Mouse (Mus musculus): ENCODE data around the gene Rccd1. TPM values are rescaled to one million over a fixed set of nuclear protein-coding genes. Genes with fewer than 3 reads are reported as not detected.

Gene Rccd1
- polyA plus RNA-seq, 1 experiment from 2014 or later: 3.2 TPM

DNA sequence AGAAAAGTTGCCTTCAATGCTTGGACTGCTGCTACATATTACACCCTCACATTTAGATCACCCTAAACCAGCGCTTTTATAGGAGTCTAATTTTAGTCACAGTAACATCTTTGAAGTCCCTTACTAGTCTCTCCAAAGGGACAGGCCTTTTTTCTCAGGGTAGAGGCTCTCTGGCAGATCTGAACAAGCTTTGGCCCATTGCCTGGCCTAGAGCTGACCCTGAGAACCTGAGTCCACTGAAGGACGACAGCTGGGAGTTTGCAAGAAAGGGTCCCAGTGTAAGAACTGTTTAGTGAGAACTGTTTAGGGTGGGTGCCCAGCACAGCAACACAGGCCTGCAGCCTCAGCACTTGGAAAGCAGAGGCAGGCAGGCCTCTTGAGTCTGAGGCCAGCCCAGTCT is 41.5 kb upstream of the Rccd1 start:
- H3K4me3 ChIP-seq (ENCODE audit: low read depth, low read length): no peak overlapping the region
- H3K4me1 ChIP-seq (replicated peaks; ENCODE audit: control insufficient read depth, insufficient read depth, low read length): no peaks in the 10 kb centered on the region
- no peak overlapping the region for H3K9ac ChIP-seq (ENCODE audit: low read depth, low read length)
- peaks cover 48% of the 10 kb centered on the region; the same call in 1 of the 2 replicates for H3K36me3 ChIP-seq (ENCODE audit: control insufficient read depth, insufficient read depth)
- WGBS: 76% methylated on average over 2 of the region's 2 CpGs
- H3K27me3 ChIP-seq (replicated peaks; ENCODE audit: control insufficient read depth, insufficient read depth, low read length): no peaks in the 10 kb centered on the region
- no peaks in the 10 kb centered on the region for H3K9me3 ChIP-seq (ENCODE audit: control insufficient read depth)
- TF ChIP-seq CTCF (IDR thresholded peaks at IDR 0.05; ENCODE audit: low read depth): no peak
- ATAC-seq: no peak
- H3K4me2 ChIP-seq (replicated peaks; ENCODE audit: low read depth): no peak overlapping the region
- no peak overlapping the region; the same call in 1 of the 2 replicates for H3K27ac ChIP-seq (ENCODE audit: low read depth, low read length)

DNA sequence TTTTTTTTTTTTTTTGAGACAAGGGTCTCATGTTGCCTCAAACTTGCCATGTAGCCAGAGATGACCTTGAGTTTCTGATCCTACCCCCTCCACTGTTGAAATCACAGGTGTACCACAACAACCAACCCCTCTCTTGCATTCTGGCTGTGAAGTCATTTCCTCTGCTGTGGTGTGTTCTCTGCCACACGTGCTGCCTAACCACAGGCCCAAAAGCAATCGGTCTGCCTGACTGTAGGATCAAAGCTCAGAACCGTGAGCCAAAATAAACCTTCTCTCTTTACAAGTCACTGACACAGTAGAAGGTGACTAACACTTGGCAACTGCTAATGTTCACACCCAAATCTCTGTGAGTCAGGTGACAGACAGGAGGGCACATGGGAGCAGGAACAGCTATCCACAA is 36.2 kb upstream of the Rccd1 start:
- Histone ChIP-seq H3K4me3 (ENCODE audit: low read depth, low read length) (no peak overlapping the region), H3K4me2 (replicated peaks; ENCODE audit: low read depth) (no peak overlapping the region), H3K9me3 (ENCODE audit: control insufficient read depth) (no peaks in the 10 kb centered on the region), H3K27ac (ENCODE audit: low read depth, low read length) (no peak overlapping the region), H3K36me3 (ENCODE audit: control insufficient read depth, insufficient read depth) (peaks cover 40% of the 10 kb centered on the region; the same call in 1 of the 2 replicates), H3K9ac (ENCODE audit: low read depth, low read length) (no peak overlapping the region), H3K27me3 (replicated peaks; ENCODE audit: control insufficient read depth, insufficient read depth, low read length) (no peaks in the 10 kb centered on the region), H3K4me1 (replicated peaks; ENCODE audit: control insufficient read depth, insufficient read depth, low read length) (no peaks in the 10 kb centered on the region)
- WGBS: 69% methylated on average over 3 of the region's 3 CpGs
- ATAC-seq: no peak
- no peak for TF ChIP-seq CTCF (IDR thresholded peaks at IDR 0.05; ENCODE audit: low read depth)

DNA sequence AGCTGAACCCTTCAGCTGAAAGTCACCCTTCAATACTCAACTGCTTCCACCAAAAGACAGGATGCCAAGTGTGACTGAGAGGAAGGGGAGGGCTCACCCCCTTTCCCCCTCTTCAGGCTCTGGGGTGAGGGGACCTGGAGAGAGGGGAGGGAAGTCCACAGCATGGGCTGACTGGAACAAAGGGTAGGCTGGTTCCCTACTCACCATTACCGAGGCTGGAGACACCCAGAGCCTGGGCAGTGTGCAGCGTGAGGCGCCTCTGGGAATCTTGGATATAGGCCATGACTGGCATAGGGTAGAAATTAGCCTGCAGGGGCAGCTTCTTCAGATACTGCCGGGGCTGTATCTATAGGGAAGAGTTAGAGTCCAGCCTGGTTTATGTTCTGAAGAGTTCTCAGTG is 33.8 kb upstream of the Rccd1 start:
- ATAC-seq: no peak
- Histone ChIP-seq H3K4me3 (ENCODE audit: low read depth, low read length) (no peak overlapping the region), H3K9me3 (ENCODE audit: control insufficient read depth) (no peaks in the 10 kb centered on the region), H3K4me2 (replicated peaks; ENCODE audit: low read depth) (no peak overlapping the region), H3K27me3 (replicated peaks; ENCODE audit: control insufficient read depth, insufficient read depth, low read length) (no peaks in the 10 kb centered on the region), H3K27ac (ENCODE audit: low read depth, low read length) (no peak overlapping the region), H3K4me1 (replicated peaks; ENCODE audit: control insufficient read depth, insufficient read depth, low read length) (no peaks in the 10 kb centered on the region), H3K36me3 (ENCODE audit: control insufficient read depth, insufficient read depth) (peaks cover 44% of the 10 kb centered on the region), H3K9ac (ENCODE audit: low read depth, low read length) (no peak overlapping the region)
- 79% methylated on average over 4 of the region's 4 CpGs for WGBS
- no peak for TF ChIP-seq CTCF (IDR thresholded peaks at IDR 0.05; ENCODE audit: low read depth)

DNA sequence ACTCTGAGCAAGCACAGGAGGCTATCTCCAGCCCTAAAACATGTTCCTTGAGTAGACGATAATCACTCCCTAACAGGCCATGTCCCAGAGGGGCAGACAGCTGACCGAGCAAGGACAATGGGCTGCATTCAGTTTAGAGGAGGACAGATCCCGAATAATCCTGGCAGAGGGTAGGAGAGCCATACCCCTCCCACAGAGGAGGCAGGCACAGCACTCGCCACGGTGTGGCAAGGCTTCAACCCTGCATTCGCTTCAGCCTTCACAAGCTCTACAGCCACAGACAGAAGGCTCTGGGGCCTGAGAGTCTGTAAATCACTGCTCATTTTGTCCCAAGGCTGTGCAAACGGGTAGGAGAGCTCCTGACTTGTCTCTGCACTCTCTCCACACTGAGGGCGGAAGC is 32.9 kb upstream of the Rccd1 start:
- Histone ChIP-seq H3K4me1 (replicated peaks; ENCODE audit: control insufficient read depth, insufficient read depth, low read length) (no peaks in the 10 kb centered on the region), H3K27ac (ENCODE audit: low read depth, low read length) (no peak overlapping the region), H3K36me3 (ENCODE audit: control insufficient read depth, insufficient read depth) (peaks cover 43% of the 10 kb centered on the region), H3K9me3 (ENCODE audit: control insufficient read depth) (no peaks in the 10 kb centered on the region), H3K4me3 (ENCODE audit: low read depth, low read length) (no peak overlapping the region), H3K27me3 (replicated peaks; ENCODE audit: control insufficient read depth, insufficient read depth, low read length) (no peaks in the 10 kb centered on the region), H3K9ac (ENCODE audit: low read depth, low read length) (no peak overlapping the region), H3K4me2 (replicated peaks; ENCODE audit: low read depth) (no peak overlapping the region)
- no peak for ATAC-seq
- no peak for TF ChIP-seq CTCF (IDR thresholded peaks at IDR 0.05; ENCODE audit: low read depth)
- 82% methylated on average over 8 of the region's 8 CpGs for WGBS

DNA sequence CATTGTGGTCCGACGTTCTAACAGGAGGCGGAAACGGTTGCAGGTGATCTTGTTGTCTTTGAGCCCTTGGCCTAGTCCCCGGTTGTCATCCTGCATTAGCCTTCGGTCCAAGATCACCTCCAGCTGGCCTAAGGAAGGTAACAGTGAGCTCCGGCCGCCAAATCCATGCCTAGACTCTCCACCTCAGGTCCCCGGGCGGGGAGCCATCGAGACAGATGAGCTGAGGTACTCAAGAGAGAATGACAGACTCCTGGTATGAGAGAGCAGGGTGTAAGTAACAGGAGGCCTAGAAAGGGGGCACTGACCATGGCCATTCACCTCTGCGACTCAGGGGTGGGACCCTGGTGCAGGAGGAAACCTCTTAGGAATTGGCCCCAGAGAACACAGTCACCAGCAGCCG is 32.1 kb upstream of the Rccd1 start:
- no peak for ATAC-seq
- Histone ChIP-seq H3K4me2 (replicated peaks; ENCODE audit: low read depth) (no peak overlapping the region), H3K27me3 (replicated peaks; ENCODE audit: control insufficient read depth, insufficient read depth, low read length) (no peaks in the 10 kb centered on the region), H3K27ac (ENCODE audit: low read depth, low read length) (no peak overlapping the region), H3K36me3 (ENCODE audit: control insufficient read depth, insufficient read depth) (peaks cover 42% of the 10 kb centered on the region), H3K9me3 (ENCODE audit: control insufficient read depth) (no peaks in the 10 kb centered on the region), H3K4me1 (replicated peaks; ENCODE audit: control insufficient read depth, insufficient read depth, low read length) (no peaks in the 10 kb centered on the region), H3K4me3 (ENCODE audit: low read depth, low read length) (no peak overlapping the region), H3K9ac (ENCODE audit: low read depth, low read length) (no peak overlapping the region)
- WGBS: 93% methylated on average over 13 of the region's 13 CpGs
- TF ChIP-seq CTCF (IDR thresholded peaks at IDR 0.05; ENCODE audit: low read depth): no peak

- Histone ChIP-seq H3K36me3 (ENCODE audit: control insufficient read depth, insufficient read depth) (peaks cover 39% of the 10 kb centered on the region), H3K4me3 (ENCODE audit: low read depth, low read length) (no peak overlapping the region), H3K9me3 (ENCODE audit: control insufficient read depth) (no peaks in the 10 kb centered on the region), H3K4me1 (replicated peaks; ENCODE audit: control insufficient read depth, insufficient read depth, low read length) (no peaks in the 10 kb centered on the region), H3K9ac (ENCODE audit: low read depth, low read length) (no peak overlapping the region), H3K27ac (ENCODE audit: low read depth, low read length) (no peak overlapping the region), H3K4me2 (replicated peaks; ENCODE audit: low read depth) (no peak overlapping the region), H3K27me3 (replicated peaks; ENCODE audit: control insufficient read depth, insufficient read depth, low read length) (no peaks in the 10 kb centered on the region)
- no peak for ATAC-seq
- 94% methylated on average over 8 of the region's 8 CpGs for WGBS
- TF ChIP-seq CTCF (IDR thresholded peaks at IDR 0.05; ENCODE audit: low read depth): no peak
Measured at GRCm38 (mm10) chr7:80352920-80353319, 28.7 kb upstream of the Rccd1 start.

DNA sequence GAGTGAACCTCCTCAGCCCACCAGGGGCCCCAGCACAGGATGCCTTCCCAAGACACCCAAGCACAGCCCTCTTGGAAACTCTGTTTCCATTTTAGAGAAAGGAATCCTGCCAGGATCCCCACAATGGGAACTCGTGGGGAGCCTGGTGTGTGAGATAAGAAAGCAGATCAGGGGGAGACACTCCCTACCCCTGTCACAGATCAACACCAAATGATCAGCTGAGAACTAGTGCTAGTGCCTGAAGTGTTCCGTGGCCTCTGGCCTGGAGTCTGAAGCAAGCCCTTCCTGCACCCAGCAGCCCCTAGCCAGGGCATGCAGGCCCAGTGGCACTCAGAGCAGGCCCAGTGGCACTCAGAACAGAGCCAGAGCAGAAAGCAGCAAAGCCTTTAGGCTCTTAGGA is 26.6 kb upstream of the Rccd1 start:
- H3K9ac ChIP-seq (ENCODE audit: low read depth, low read length): no peak overlapping the region
- H3K4me1 ChIP-seq (replicated peaks; ENCODE audit: control insufficient read depth, insufficient read depth, low read length): no peaks in the 10 kb centered on the region
- H3K27me3 ChIP-seq (replicated peaks; ENCODE audit: control insufficient read depth, insufficient read depth, low read length): no peaks in the 10 kb centered on the region
- H3K36me3 ChIP-seq (ENCODE audit: control insufficient read depth, insufficient read depth): peaks cover 32% of the 10 kb centered on the region
- no peak overlapping the region for H3K4me2 ChIP-seq (replicated peaks; ENCODE audit: low read depth)
- ATAC-seq: no peak
- H3K4me3 ChIP-seq (ENCODE audit: low read depth, low read length): no peak overlapping the region
- no peak overlapping the region for H3K27ac ChIP-seq (ENCODE audit: low read depth, low read length)
- no peaks in the 10 kb centered on the region for H3K9me3 ChIP-seq (ENCODE audit: control insufficient read depth)
- WGBS: 53% methylated on average over 2 of the region's 2 CpGs
- no peak for TF ChIP-seq CTCF (IDR thresholded peaks at IDR 0.05; ENCODE audit: low read depth)

All from intestine, postnatal 0 days (tissue).